Mouse (Mus musculus): ENCODE results near the gene Plxnc1.

Gene Plxnc1

GRCm38 (mm10) chr10:94944691-94945205 is at the start of gene Plxnc1:
Plxnc1 (minus strand) TSS chr10:94944835.
- peak; percentile 74 for DNase-seq (ENCODE audit: low read depth, low spot score)

- DNase-seq (ENCODE audit: low read depth, low spot score) = peak; percentile 89
These were observed 47.5 kb upstream of the Plxnc1 start for GRCm38 (mm10) chr10:94992127-94992526.

- peak; percentile 82 for DNase-seq (ENCODE audit: low read depth, low spot score)
These were observed 47.0 kb upstream of the Plxnc1 start for GRCm38 (mm10) chr10:94991564-94992097.

GRCm38 (mm10) chr10:94990768-94991563 is 46.3 kb upstream of the Plxnc1 start:
- peak; percentile 74 for DNase-seq (ENCODE audit: low read depth, low spot score)

- no peak for DNase-seq (ENCODE audit: low read depth, low spot score)
These were observed 44.7 kb upstream of the Plxnc1 start for GRCm38 (mm10) chr10:94989321-94989720.

- no peak for DNase-seq (ENCODE audit: low read depth, low spot score)
These were observed 40.5 kb upstream of the Plxnc1 start for GRCm38 (mm10) chr10:94985103-94985502.

GRCm38 (mm10) chr10:94982528-94982927 is 37.9 kb upstream of the Plxnc1 start:
- DNase-seq (ENCODE audit: low read depth, low spot score) = no peak

- DNase-seq (ENCODE audit: low read depth, low spot score) = no peak
These were observed 37.0 kb upstream of the Plxnc1 start for GRCm38 (mm10) chr10:94981466-94982138.

GRCm38 (mm10) chr10:94978265-94978822 is 33.7 kb upstream of the Plxnc1 start:
- no peak for DNase-seq (ENCODE audit: low read depth, low spot score)

GRCm38 (mm10) chr10:94976329-94976728 is 31.7 kb upstream of the Plxnc1 start:
- DNase-seq (ENCODE audit: low read depth, low spot score) = peak; percentile 77

- DNase-seq (ENCODE audit: low read depth, low spot score) = no peak
These were observed 30.5 kb upstream of the Plxnc1 start for GRCm38 (mm10) chr10:94975099-94975496.

- DNase-seq (ENCODE audit: low read depth, low spot score) = no peak
These were observed 29.9 kb upstream of the Plxnc1 start for GRCm38 (mm10) chr10:94974345-94975098.

- no peak for DNase-seq (ENCODE audit: low read depth, low spot score)
These were observed 27.1 kb upstream of the Plxnc1 start for GRCm38 (mm10) chr10:94971625-94972161.

- no peak for DNase-seq (ENCODE audit: low read depth, low spot score)
These were observed 25.6 kb upstream of the Plxnc1 start for GRCm38 (mm10) chr10:94970221-94970620.

GRCm38 (mm10) chr10:94967468-94967867 is 22.8 kb upstream of the Plxnc1 start:
- no peak for DNase-seq (ENCODE audit: low read depth, low spot score)

GRCm38 (mm10) chr10:94966789-94967188 is 22.2 kb upstream of the Plxnc1 start:
- no peak for DNase-seq (ENCODE audit: low read depth, low spot score)

GRCm38 (mm10) chr10:94965093-94965492 is 20.5 kb upstream of the Plxnc1 start:
- DNase-seq (ENCODE audit: low read depth, low spot score) = peak; percentile 68

- peak; percentile 86 for DNase-seq (ENCODE audit: low read depth, low spot score)
These were observed 17.4 kb upstream of the Plxnc1 start for GRCm38 (mm10) chr10:94962005-94962404.

- DNase-seq (ENCODE audit: low read depth, low spot score) = no peak
These were observed 16.6 kb upstream of the Plxnc1 start for GRCm38 (mm10) chr10:94961283-94961682.

GRCm38 (mm10) chr10:94958311-94958710 is 13.7 kb upstream of the Plxnc1 start:
- peak; percentile 76 for DNase-seq (ENCODE audit: low read depth, low spot score)

GRCm38 (mm10) chr10:94957705-94958104 is 13.1 kb upstream of the Plxnc1 start:
- no peak for DNase-seq (ENCODE audit: low read depth, low spot score)

Data from ZHBTc4 (cell line).